Mouse (Mus musculus): ENCODE data around the gene B4galt2. TPM values are rescaled to one million over a fixed set of nuclear protein-coding genes. Genes with fewer than 3 reads are reported as not detected.
A peak's percentile ranks its signal among the peaks of the same experiment; 100 is the strongest.

B4galt2 gene
- polyA plus RNA-seq, 1 experiment from 2014 or later = 11.9 TPM

- WGBS = 7% methylated on average over 65 of the region's 71 CpGs
- H3K27ac ChIP-seq (replicated peaks) = no peak overlapping the region
- peak; percentile 26; the same call in 1 of the 2 replicates for TF ChIP-seq CTCF (IDR thresholded peaks at IDR 0.05; ENCODE audit: low read depth)
- TF ChIP-seq EP300 (optimal IDR thresholded peaks at IDR 0.05) = no peak
- no peaks in the 10 kb centered on the region for H3K9me3 ChIP-seq (ENCODE audit: control insufficient read depth, low read length)
- H3K9ac ChIP-seq (ENCODE audit: low read length) = peak overlapping the region; percentile 54
- peaks cover 3% of the 10 kb centered on the region; the same call in 1 of the 2 replicates for H3K4me1 ChIP-seq (replicated peaks; ENCODE audit: control insufficient read depth, insufficient read depth)
- DNase-seq (ENCODE audit: low spot score) (peak; percentile 54), ATAC-seq (ENCODE audit: low FRiP score, low TSS enrichment) (peak; percentile 39)
- H3K4me2 ChIP-seq (replicated peaks; ENCODE audit: low read depth) = peak overlapping the region; percentile 83
- H3K27me3 ChIP-seq (ENCODE audit: control insufficient read depth, insufficient read depth, low read length) = peaks cover 2% of the 10 kb centered on the region; the same call in 1 of the 2 replicates
- peak overlapping the region; percentile 40 for H3K4me3 ChIP-seq (ENCODE audit: low read depth, low read length)
- no peaks in the 10 kb centered on the region for H3K36me3 ChIP-seq (ENCODE audit: control insufficient read depth, insufficient read depth, low read length)
These were observed 43.5 kb upstream of the B4galt2 start for GRCm38 (mm10) chr4:117926545-117927482.

- no peak overlapping the region for H3K27ac ChIP-seq (replicated peaks)
- WGBS = 55% methylated on average over 5 of the region's 6 CpGs
- no peak overlapping the region for H3K4me2 ChIP-seq (replicated peaks; ENCODE audit: low read depth)
- no peak overlapping the region for H3K4me3 ChIP-seq (ENCODE audit: low read depth, low read length)
- H3K36me3 ChIP-seq (ENCODE audit: control insufficient read depth, insufficient read depth, low read length) = no peaks in the 10 kb centered on the region
- H3K9me3 ChIP-seq (ENCODE audit: control insufficient read depth, low read length) = no peaks in the 10 kb centered on the region
- DNase-seq (ENCODE audit: low spot score) (no peak), ATAC-seq (ENCODE audit: low FRiP score, low TSS enrichment) (no peak)
- H3K9ac ChIP-seq (ENCODE audit: low read length) = no peak overlapping the region
- H3K4me1 ChIP-seq (replicated peaks; ENCODE audit: control insufficient read depth, insufficient read depth) = peaks cover 3% of the 10 kb centered on the region; the same call in 1 of the 2 replicates
- TF ChIP-seq EP300 (optimal IDR thresholded peaks at IDR 0.05) (no peak), CTCF (IDR thresholded peaks at IDR 0.05; ENCODE audit: low read depth) (no peak)
- H3K27me3 ChIP-seq (ENCODE audit: control insufficient read depth, insufficient read depth, low read length) = peaks cover 2% of the 10 kb centered on the region; the same call in 1 of the 2 replicates
These were observed 41.6 kb upstream of the B4galt2 start for GRCm38 (mm10) chr4:117924916-117925315.

GRCm38 (mm10) chr4:117923450-117923849 is 40.2 kb upstream of the B4galt2 start:
- no peak for TF ChIP-seq EP300 (optimal IDR thresholded peaks at IDR 0.05)
- TF ChIP-seq CTCF (IDR thresholded peaks at IDR 0.05; ENCODE audit: low read depth) = no peak
- H3K27ac ChIP-seq (replicated peaks) = no peak overlapping the region
- ATAC-seq (ENCODE audit: low FRiP score, low TSS enrichment) (no peak), DNase-seq (ENCODE audit: low spot score) (no peak)
- WGBS = 43% methylated on average over 2 of the region's 2 CpGs
- no peaks in the 10 kb centered on the region; the same call in 1 of the 2 replicates for H3K4me1 ChIP-seq (replicated peaks; ENCODE audit: control insufficient read depth, insufficient read depth)
- H3K9ac ChIP-seq (ENCODE audit: low read length) = no peak overlapping the region
- no peak overlapping the region for H3K4me3 ChIP-seq (ENCODE audit: low read depth, low read length)
- no peak overlapping the region for H3K4me2 ChIP-seq (replicated peaks; ENCODE audit: low read depth)
- H3K27me3 ChIP-seq (ENCODE audit: control insufficient read depth, insufficient read depth, low read length) = peaks cover 2% of the 10 kb centered on the region; the same call in 1 of the 2 replicates
- H3K9me3 ChIP-seq (ENCODE audit: control insufficient read depth, low read length) = no peaks in the 10 kb centered on the region
- no peaks in the 10 kb centered on the region for H3K36me3 ChIP-seq (ENCODE audit: control insufficient read depth, insufficient read depth, low read length)

- TF ChIP-seq CTCF (IDR thresholded peaks at IDR 0.05; ENCODE audit: low read depth) (no peak), EP300 (optimal IDR thresholded peaks at IDR 0.05) (no peak)
- ATAC-seq (ENCODE audit: low FRiP score, low TSS enrichment) = no peak
- no peak overlapping the region for H3K4me3 ChIP-seq (ENCODE audit: low read depth, low read length)
These were observed 38.1 kb upstream of the B4galt2 start for GRCm38 (mm10) chr4:117921358-117921757.

GRCm38 (mm10) chr4:117918762-117919161 is 35.5 kb upstream of the B4galt2 start:
- DNase-seq (ENCODE audit: low spot score) (no peak), ATAC-seq (ENCODE audit: low FRiP score, low TSS enrichment) (no peak)
- H3K4me3 ChIP-seq (ENCODE audit: low read depth, low read length) = no peak overlapping the region
- no peaks in the 10 kb centered on the region for H3K27me3 ChIP-seq (ENCODE audit: control insufficient read depth, insufficient read depth, low read length)
- H3K4me2 ChIP-seq (replicated peaks; ENCODE audit: low read depth) = no peak overlapping the region
- no peaks in the 10 kb centered on the region for H3K9me3 ChIP-seq (ENCODE audit: control insufficient read depth, low read length)
- peaks cover 4% of the 10 kb centered on the region for H3K4me1 ChIP-seq (replicated peaks; ENCODE audit: control insufficient read depth, insufficient read depth)
- no peak overlapping the region for H3K9ac ChIP-seq (ENCODE audit: low read length)
- WGBS = 60% methylated on average over 5 of the region's 5 CpGs
- H3K27ac ChIP-seq (replicated peaks) = no peak overlapping the region
- no peaks in the 10 kb centered on the region for H3K36me3 ChIP-seq (ENCODE audit: control insufficient read depth, insufficient read depth, low read length)
- TF ChIP-seq CTCF (IDR thresholded peaks at IDR 0.05; ENCODE audit: low read depth) = no peak
- TF ChIP-seq EP300 (optimal IDR thresholded peaks at IDR 0.05) = no peak

More at GRCm38 (mm10) chr4:117921358-117921757, 38.1 kb upstream of the B4galt2 start:
- no peak for DNase-seq (ENCODE audit: low spot score)
- Histone ChIP-seq H3K36me3 (ENCODE audit: control insufficient read depth, insufficient read depth, low read length) (no peaks in the 10 kb centered on the region), H3K27me3 (ENCODE audit: control insufficient read depth, insufficient read depth, low read length) (peaks cover under 1% of the 10 kb centered on the region; the same call in 1 of the 2 replicates), H3K4me2 (replicated peaks; ENCODE audit: low read depth) (no peak overlapping the region), H3K9me3 (ENCODE audit: control insufficient read depth, low read length) (no peaks in the 10 kb centered on the region), H3K4me1 (replicated peaks; ENCODE audit: control insufficient read depth, insufficient read depth) (no peaks in the 10 kb centered on the region), H3K9ac (ENCODE audit: low read length) (no peak overlapping the region), H3K27ac (replicated peaks) (no peak overlapping the region)
- 91% methylated on average over 2 of the region's 2 CpGs for WGBS

- no peak for DNase-seq (ENCODE audit: low spot score)
- Histone ChIP-seq H3K36me3 (ENCODE audit: control insufficient read depth, insufficient read depth, low read length) (no peaks in the 10 kb centered on the region), H3K4me2 (replicated peaks; ENCODE audit: low read depth) (no peak overlapping the region), H3K9ac (ENCODE audit: low read length) (no peak overlapping the region), H3K9me3 (ENCODE audit: control insufficient read depth, low read length) (no peaks in the 10 kb centered on the region), H3K4me3 (ENCODE audit: low read depth, low read length) (no peak overlapping the region), H3K4me1 (replicated peaks; ENCODE audit: control insufficient read depth, insufficient read depth) (peaks cover 7% of the 10 kb centered on the region), H3K27me3 (ENCODE audit: control insufficient read depth, insufficient read depth, low read length) (no peaks in the 10 kb centered on the region), H3K27ac (replicated peaks) (no peak overlapping the region)
- WGBS = 43% methylated on average over 3 of the region's 3 CpGs
- no peak for ATAC-seq (ENCODE audit: low FRiP score, low TSS enrichment)
- no peak for TF ChIP-seq CTCF (IDR thresholded peaks at IDR 0.05; ENCODE audit: low read depth)
- TF ChIP-seq EP300 (optimal IDR thresholded peaks at IDR 0.05) = no peak
These were observed 35.0 kb upstream of the B4galt2 start for GRCm38 (mm10) chr4:117918261-117918660.
